Mouse (Mus musculus): Measurements from ENCODE around the gene Csrnp3.

GRCm38 (mm10) chr2:65925363-65925941 lies 79.9 kb downstream of the Csrnp3 start:
- no peak for TF ChIP-seq CTCF (IDR thresholded peaks at IDR 0.05; ENCODE audit: low read depth, low read length)
- TF ChIP-seq POLR2A (IDR thresholded peaks at IDR 0.05; ENCODE audit: extremely low read depth, insufficient read depth, low read length) = no peak
